Mouse (Mus musculus): ENCODE measurements around the gene Pcif1.

- TF ChIP-seq POLR2A (IDR thresholded peaks at IDR 0.05; ENCODE audit: low read depth, low read length) (no peak), CTCF (conservative IDR thresholded peaks at IDR 0.05; ENCODE audit: insufficient read depth, insufficient read length, low read depth, low read length) (no peak)
Measured at GRCm38 (mm10) chr2:164899723-164900459, 20.8 kb downstream of the Pcif1 start.

Measured in kidney, adult 2 months (tissue).